Mouse (Mus musculus) myocyte (in vitro differentiated cells): Measurements from ENCODE around the gene Zfp607b.

Source experiments
- CEBPB ChIP-seq: IDR thresholded peaks from 2 replicates; pipeline ENCODE4 v1.6.1; 2011; ENCODE audit warnings: mild to moderate bottlenecking, moderate library complexity; ENCODE audit not compliant: poor library complexity, insufficient read depth, severe bottlenecking
- POLR2A ChIP-seq: IDR thresholded peaks from one replicate; pipeline ENCODE4 v1.6.1; 2011; ENCODE audit warnings: low read depth, mild to moderate bottlenecking, control low read depth, moderate library complexity; ENCODE audit not compliant: insufficient read length
- POLR2AphosphoS2 ChIP-seq: IDR thresholded peaks from one replicate; pipeline ENCODE4 v1.6.1; 2011; ENCODE audit warnings: low read depth, control low read depth; ENCODE audit not compliant: insufficient read length
- TCF12 ChIP-seq: IDR thresholded peaks from one replicate; pipeline ENCODE4 v1.6.1; 2011; ENCODE audit warnings: mild to moderate bottlenecking, control low read depth; ENCODE audit not compliant: poor library complexity, insufficient read depth, severe bottlenecking
- TCF3 ChIP-seq: IDR thresholded peaks from one replicate; pipeline ENCODE4 v1.6.1; 2011; ENCODE audit warnings: low read depth, control low read depth; ENCODE audit not compliant: insufficient read length
- USF1 ChIP-seq: IDR thresholded peaks from one replicate; pipeline ENCODE4 v1.6.1; 2011; ENCODE audit warnings: low read depth, mild to moderate bottlenecking, control low read depth, moderate library complexity

GRCm38 (mm10) chr7:27653681-27654437 is 35.3 kb upstream of the Zfp607b start, which contains the start of gene Ttc9b:
- TF ChIP-seq POLR2AphosphoS2 (no peak), POLR2A (no peak), TCF12 (no peak), USF1 (no peak), CEBPB (no peak), TCF3 (no peak)
